ENCODE assay signal across 8 mouse cellular contexts in the genomic region with DNA sequence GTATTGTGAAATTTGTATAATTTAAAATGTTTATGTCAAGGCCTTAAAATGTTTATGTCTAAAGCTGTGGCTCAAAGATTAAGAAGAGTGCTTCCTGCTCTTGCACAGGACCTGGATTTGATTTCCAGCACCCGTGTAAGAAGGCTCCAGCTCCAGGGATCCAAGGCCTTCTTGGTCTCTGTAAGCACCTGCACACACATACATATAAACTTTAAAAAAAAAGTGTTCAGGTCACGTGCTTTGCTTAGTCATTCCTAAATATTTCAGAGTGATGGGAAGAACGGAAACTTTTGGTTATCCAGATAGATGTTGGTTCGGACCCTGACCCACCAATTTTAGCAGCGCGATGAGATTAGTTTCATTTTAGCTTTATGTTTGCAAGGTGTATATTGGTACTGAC. TPM values are rescaled to one million over a fixed set of nuclear protein-coding genes. Genes with fewer than 3 reads are reported as not detected.
A peak's percentile ranks its signal among the peaks of the same experiment; 100 is the strongest.
DNase-seq lines count a peak whose midpoint lies in the region; ATAC-seq and TF ChIP-seq lines count a peak whose summit lies in the region.
"Had no signal": no experiment of that assay in that cellular context is flagged by ENCODE, and none has a peak within 500 bp of the region (broad histone marks: within the 10 kb centered on the region; RNA-seq: fewer than 3 reads in every experiment).

No protein-coding gene starts in this region.

- TF ChIP-seq CTCF in lung, embryonic 14.5 days (IDR thresholded peaks at IDR 0.05; ENCODE audit: low read depth): no peak

- no peaks in the 10 kb centered on the region for H3K27me3 ChIP-seq in lung, embryonic 14.5 days (ENCODE audit: insufficient read depth, low read length)
- H3K27me3 ChIP-seq in embryonic facial prominence, embryonic 15.5 days: no peaks in the 10 kb centered on the region
- no peaks in the 10 kb centered on the region for H3K27me3 ChIP-seq in limb, embryonic 11.5 days (ENCODE audit: control insufficient read depth, insufficient read depth, low read length)
- no peaks in the 10 kb centered on the region for H3K27me3 ChIP-seq in stomach, embryonic 14.5 days (ENCODE audit: control insufficient read depth, insufficient read depth, low read length)

- peak overlapping the region; percentile 85 for H3K4me2 ChIP-seq in lung, embryonic 14.5 days
- peak overlapping the region; percentile 82; the same call in 1 of the 2 replicates for H3K4me2 ChIP-seq in embryonic facial prominence, embryonic 15.5 days (replicated peaks)
- peak overlapping the region; percentile 81; the same call in 1 of the 2 replicates for H3K4me2 ChIP-seq in limb, embryonic 11.5 days (ENCODE audit: low read depth, severe bottlenecking)
- H3K4me2 ChIP-seq in stomach, embryonic 14.5 days (replicated peaks; ENCODE audit: low read depth, low read length): peak overlapping the region; percentile 79

- ATAC-seq in lung, embryonic 14.5 days (ENCODE audit: insufficient read depth): no peak
- no peak for ATAC-seq in embryonic facial prominence, embryonic 15.5 days (ENCODE audit: insufficient number of reproducible peaks, low FRiP score, low TSS enrichment, low read depth)
- ATAC-seq in limb, embryonic 11.5 days (ENCODE audit: insufficient number of reproducible peaks, low FRiP score, low TSS enrichment, low read depth): no peak
- no peak for ATAC-seq in stomach, embryonic 14.5 days (ENCODE audit: insufficient number of reproducible peaks, insufficient read depth, low FRiP score, low read depth)

- no peaks in the 10 kb centered on the region for H3K9me3 ChIP-seq in lung, embryonic 14.5 days (ENCODE audit: low read depth, low read length)
- no peaks in the 10 kb centered on the region for H3K9me3 ChIP-seq in embryonic facial prominence, embryonic 15.5 days (replicated peaks)
- H3K9me3 ChIP-seq in limb, embryonic 11.5 days (ENCODE audit: control insufficient read depth, low read length): no peaks in the 10 kb centered on the region
- no peaks in the 10 kb centered on the region for H3K9me3 ChIP-seq in stomach, embryonic 14.5 days (ENCODE audit: control insufficient read depth, low read depth, low read length)

- peak overlapping the region; percentile 71; the same call in 1 of the 2 replicates for H3K9ac ChIP-seq in lung, embryonic 14.5 days
- H3K9ac ChIP-seq in embryonic facial prominence, embryonic 15.5 days: no peak overlapping the region
- no peak overlapping the region for H3K9ac ChIP-seq in limb, embryonic 11.5 days (ENCODE audit: low read length)
- no peak overlapping the region for H3K9ac ChIP-seq in stomach, embryonic 14.5 days (replicated peaks; ENCODE audit: low read depth, low read length)

- peak overlapping the region; percentile 93; the same call in 1 of the 2 replicates for H3K27ac ChIP-seq in lung, embryonic 14.5 days (ENCODE audit: low read depth)
- peak overlapping the region; percentile 96; the same call in 1 of the 2 replicates for H3K27ac ChIP-seq in embryonic facial prominence, embryonic 15.5 days (replicated peaks)
- H3K27ac ChIP-seq in limb, embryonic 11.5 days (replicated peaks; ENCODE audit: low read depth, low read length): no peak overlapping the region
- no peak overlapping the region; the same call in 1 of the 2 replicates for H3K27ac ChIP-seq in stomach, embryonic 14.5 days (ENCODE audit: low read length)

- peak overlapping the region; percentile 69 for H3K4me3 ChIP-seq in lung, embryonic 14.5 days (ENCODE audit: low read depth, low read length)
- peak overlapping the region; percentile 79 for H3K4me3 ChIP-seq in embryonic facial prominence, embryonic 15.5 days (replicated peaks)
- peak overlapping the region; percentile 67 for H3K4me3 ChIP-seq in limb, embryonic 11.5 days (ENCODE audit: low read depth, low read length)
- H3K4me3 ChIP-seq in stomach, embryonic 14.5 days (ENCODE audit: low read depth, low read length): peak overlapping the region; percentile 56; the same call in 1 of the 2 replicates

- DNase-seq in lung, embryonic 14.5 days: peak; percentile 13
- no peak for DNase-seq in lung, adult 18-20 months
- DNase-seq in limb, embryonic 11.5 days (ENCODE audit: low spot score): no peak
- DNase-seq in right cerebral cortex, postnatal 14 days: no peak
- DNase-seq in B cell, adult 2 months: no peak
- DNase-seq: spleen, adult 18-20 months had no signal

- no peaks in the 10 kb centered on the region for H3K36me3 ChIP-seq in lung, embryonic 14.5 days (ENCODE audit: insufficient read depth)
- peaks cover 3% of the 10 kb centered on the region; the same call in 1 of the 2 replicates for H3K36me3 ChIP-seq in embryonic facial prominence, embryonic 15.5 days
- H3K36me3 ChIP-seq in limb, embryonic 11.5 days (ENCODE audit: control insufficient read depth, insufficient read depth, low read length): no peaks in the 10 kb centered on the region; the same call in 1 of the 2 replicates
- H3K36me3 ChIP-seq in stomach, embryonic 14.5 days (ENCODE audit: control insufficient read depth, insufficient read depth, low read length): 0 out of 2 replicates have a peak, but pooled peaks cover under 1% of the 10 kb centered on the region

- WGBS in lung, embryonic 14.5 days: 62% methylated on average over 6 of the region's 6 CpGs
- WGBS in embryonic facial prominence, embryonic 15.5 days: 71% methylated on average over 6 of the region's 6 CpGs
- WGBS in limb, embryonic 11.5 days: 76% methylated on average over 6 of the region's 6 CpGs
- WGBS in stomach, embryonic 14.5 days: 63% methylated on average over 6 of the region's 6 CpGs

- no peaks in the 10 kb centered on the region for H3K4me1 ChIP-seq in lung, embryonic 14.5 days (ENCODE audit: insufficient read depth)
- H3K4me1 ChIP-seq in embryonic facial prominence, embryonic 15.5 days: peaks cover 8% of the 10 kb centered on the region; the same call in 1 of the 2 replicates
- no peaks in the 10 kb centered on the region for H3K4me1 ChIP-seq in limb, embryonic 11.5 days (ENCODE audit: control insufficient read depth, insufficient read depth, low read length)
- peaks cover 7% of the 10 kb centered on the region; the same call in 1 of the 2 replicates for H3K4me1 ChIP-seq in stomach, embryonic 14.5 days (ENCODE audit: control insufficient read depth, insufficient read depth, low read length)

RNA-seq across cellular contexts. Expression of a gene that starts 0.6 kb away (rescaled TPM):
- polyA plus RNA-seq in lung, embryonic 14.5 days (2014; fragmentation: Nextera tagmentation; extraction: Ambion mirVana): 4.7 and 5.5 TPM in 2 replicates
- 5.8 and 6.7 TPM in 2 replicates for polyA plus RNA-seq in embryonic facial prominence, embryonic 15.5 days (2015; fragmentation: Nextera tagmentation; extraction: Ambion mirVana)
- 5.0 and 5.8 TPM in 2 replicates for polyA plus RNA-seq in limb, embryonic 11.5 days (2014; fragmentation: Nextera tagmentation; extraction: Ambion mirVana)
- 4.6 and 4.9 TPM in 2 replicates for polyA plus RNA-seq in stomach, embryonic 14.5 days (2014; fragmentation: Nextera tagmentation; extraction: Ambion mirVana)

RNA-seq across cellular contexts. Expression of a gene that starts 31.5 kb away (rescaled TPM):
- polyA plus RNA-seq in lung, embryonic 14.5 days (2014; fragmentation: Nextera tagmentation; extraction: Ambion mirVana): 0.38 and 0.46 TPM in 2 replicates
- 16.6 and 16.8 TPM in 2 replicates for polyA plus RNA-seq in embryonic facial prominence, embryonic 15.5 days (2015; fragmentation: Nextera tagmentation; extraction: Ambion mirVana)
- 1.1 and 1.3 TPM in 2 replicates for polyA plus RNA-seq in limb, embryonic 11.5 days (2014; fragmentation: Nextera tagmentation; extraction: Ambion mirVana)
- 2.8 and 3.9 TPM in 2 replicates for polyA plus RNA-seq in stomach, embryonic 14.5 days (2014; fragmentation: Nextera tagmentation; extraction: Ambion mirVana)

RNA-seq across cellular contexts. Expression of a gene that starts 45.9 kb away (rescaled TPM):
- polyA plus RNA-seq in lung, embryonic 14.5 days (2014; fragmentation: Nextera tagmentation; extraction: Ambion mirVana): 39.1 and 43.2 TPM in 2 replicates
- 56.0 and 64.0 TPM in 2 replicates for polyA plus RNA-seq in embryonic facial prominence, embryonic 15.5 days (2015; fragmentation: Nextera tagmentation; extraction: Ambion mirVana)
- polyA plus RNA-seq in limb, embryonic 11.5 days (2014; fragmentation: Nextera tagmentation; extraction: Ambion mirVana): 53.1 and 54.3 TPM in 2 replicates
- 46.4 and 48.8 TPM in 2 replicates for polyA plus RNA-seq in stomach, embryonic 14.5 days (2014; fragmentation: Nextera tagmentation; extraction: Ambion mirVana)

RNA-seq across cellular contexts. Expression of a gene that starts 54.8 kb away (rescaled TPM):
- polyA plus RNA-seq in lung, embryonic 14.5 days (2014; fragmentation: Nextera tagmentation; extraction: Ambion mirVana): 15.2 and 18.3 TPM in 2 replicates
- polyA plus RNA-seq in embryonic facial prominence, embryonic 15.5 days (2015; fragmentation: Nextera tagmentation; extraction: Ambion mirVana): 10.7 and 11.9 TPM in 2 replicates
- 16.1 and 17.0 TPM in 2 replicates for polyA plus RNA-seq in limb, embryonic 11.5 days (2014; fragmentation: Nextera tagmentation; extraction: Ambion mirVana)
- 12.7 and 16.5 TPM in 2 replicates for polyA plus RNA-seq in stomach, embryonic 14.5 days (2014; fragmentation: Nextera tagmentation; extraction: Ambion mirVana)

Comparison
In these comparisons a context has a peak if more than half of its experiments do, and no peak if none do; other contexts are left out.
1. H3K27ac ChIP-seq: peak in lung, embryonic 14.5 days (single experiment) and embryonic facial prominence, embryonic 15.5 days (single experiment); none in limb, embryonic 11.5 days (single experiment) and stomach, embryonic 14.5 days (single experiment).
2. Peak in every context shown above with its lines, with median percentiles within 50 percentile points of each other: H3K4me2 ChIP-seq and H3K4me3 ChIP-seq.